Mouse (Mus musculus): ENCODE measurements around the gene Anxa4.

Anxa4 gene

GRCm38 (mm10) chr6:86752843-86753485 lies 40.4 kb downstream of the Anxa4 start:
- no peak for DNase-seq (ENCODE audit: low spot score)

GRCm38 (mm10) chr6:86750961-86751360 lies 42.4 kb downstream of the Anxa4 start:
- DNase-seq (ENCODE audit: low spot score): no peak

- no peak for DNase-seq (ENCODE audit: low spot score)
Observed at GRCm38 (mm10) chr6:86749817-86750216, 43.6 kb downstream of the Anxa4 start.

- DNase-seq (ENCODE audit: low spot score): no peak
Observed at GRCm38 (mm10) chr6:86747171-86747570, 46.2 kb downstream of the Anxa4 start.

GRCm38 (mm10) chr6:86740652-86741051 lies 52.7 kb downstream of the Anxa4 start:
- DNase-seq (ENCODE audit: low spot score): no peak

- DNase-seq (ENCODE audit: low spot score): no peak
Observed at GRCm38 (mm10) chr6:86736830-86737229, 56.6 kb downstream of the Anxa4 start.

GRCm38 (mm10) chr6:86736313-86736712 lies 57.1 kb downstream of the Anxa4 start:
- DNase-seq (ENCODE audit: low spot score): no peak

GRCm38 (mm10) chr6:86733183-86733876 lies 60.1 kb downstream of the Anxa4 start, which contains the start of gene Gmcl1:
Gene Gmcl1 (minus strand): TSS chr6:86733383.
- peak; percentile 95 for DNase-seq (ENCODE audit: low spot score)

GRCm38 (mm10) chr6:86732276-86733173 lies 60.9 kb downstream of the Anxa4 start:
- no peak for DNase-seq (ENCODE audit: low spot score)

GRCm38 (mm10) chr6:86728711-86729110 lies 64.7 kb downstream of the Anxa4 start:
- DNase-seq (ENCODE audit: low spot score): no peak

- no peak for DNase-seq (ENCODE audit: low spot score)
Observed at GRCm38 (mm10) chr6:86721977-86722376, 71.4 kb downstream of the Anxa4 start.

GRCm38 (mm10) chr6:86708072-86708774 lies 85.2 kb downstream of the Anxa4 start:
- DNase-seq (ENCODE audit: low spot score): no peak

GRCm38 (mm10) chr6:86702577-86702976 lies 90.8 kb downstream of the Anxa4 start:
- DNase-seq (ENCODE audit: low spot score): no peak

GRCm38 (mm10) chr6:86697903-86698302 lies 95.5 kb downstream of the Anxa4 start:
- DNase-seq (ENCODE audit: low spot score): no peak

- DNase-seq (ENCODE audit: low spot score): no peak
Observed at GRCm38 (mm10) chr6:86696213-86696612, 97.2 kb downstream of the Anxa4 start.

GRCm38 (mm10) chr6:86694465-86694864 lies 98.9 kb downstream of the Anxa4 start:
- peak; percentile 20 for DNase-seq (ENCODE audit: low spot score)

- DNase-seq (ENCODE audit: low spot score): no peak
Observed at GRCm38 (mm10) chr6:86689671-86690070, 103.7 kb downstream of the Anxa4 start.

GRCm38 (mm10) chr6:86686971-86687370 lies 106.4 kb downstream of the Anxa4 start:
- DNase-seq (ENCODE audit: low spot score): no peak
